Mouse (Mus musculus) ES-E14 (cell line): Measurements from ENCODE around the gene Gm29609.

ENCODE experiments used
- CHD2 ChIP-seq: IDR thresholded peaks from 2 replicates; pipeline ENCODE4 v1.6.1; 2014; ENCODE audit warnings: mild to moderate bottlenecking, low read depth, low read length, inconsistent platforms
- HCFC1 ChIP-seq: IDR thresholded peaks from 2 replicates; pipeline ENCODE4 v1.6.1; 2012; ENCODE audit warnings: low read length, inconsistent platforms, borderline replicate concordance; ENCODE audit not compliant: insufficient read depth

DNA sequence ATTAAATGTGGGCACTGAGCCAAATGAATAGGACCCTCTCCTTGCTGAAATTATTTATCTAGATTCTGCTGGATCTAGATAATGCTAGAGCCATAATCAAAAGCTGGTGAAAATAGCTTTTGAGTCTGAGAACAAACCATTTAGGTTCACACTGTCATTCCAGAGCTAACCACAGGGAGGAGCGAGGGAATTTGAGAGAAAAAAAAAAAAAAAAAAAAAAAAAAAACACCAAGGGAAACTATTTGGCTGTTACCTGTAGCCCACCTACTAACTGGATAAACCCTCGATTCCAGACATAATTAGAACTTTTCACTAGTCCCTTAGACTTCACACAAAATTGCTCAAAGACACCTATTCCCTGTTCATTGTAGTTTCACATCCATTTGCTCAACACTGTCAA, 39.4 kb upstream of the Gm29609 start:
- TF ChIP-seq HCFC1 (no peak), CHD2 (no peak)
